Mouse (Mus musculus) brown adipose tissue, adult 24 weeks (tissue): ENCODE results near the gene Fbxo42. TPM values are rescaled to one million over a fixed set of nuclear protein-coding genes. Genes with fewer than 3 reads are reported as not detected.

Experiments
- H3K27ac ChIP-seq: fragments of 200-500 bp; replicated peaks from 2 replicates; pipeline ENCODE4 v1.5.1; 2012; ENCODE audit warnings: low read depth, mild to moderate bottlenecking, low read length
- H3K4me1 ChIP-seq: fragments of 200-500 bp; 2 replicates; pipeline ENCODE4 v1.6.1; 2012; ENCODE audit warnings: low read length, mixed read lengths; ENCODE audit not compliant: control insufficient read depth, insufficient read depth, insufficient read length
- H3K4me3 ChIP-seq: fragments of 200-500 bp; 2 replicates; pipeline ENCODE4 v1.5.1; 2012; ENCODE audit warnings: low read depth, mild to moderate bottlenecking, low read length, moderate library complexity; ENCODE audit not compliant: insufficient read depth
- polyA plus RNA-seq: library from polyadenylated mRNA; stranded (reverse); fragments of >200 nt; gene quantifications from 2 replicates; pipeline ENCODE4 v1.2.4, GENCODE M21; 2012; ENCODE audit not compliant: missing spikeins, insufficient read depth, insufficient read length

The Fbxo42 gene
- polyA plus RNA-seq, 1 experiment = 5.3 TPM

DNA sequence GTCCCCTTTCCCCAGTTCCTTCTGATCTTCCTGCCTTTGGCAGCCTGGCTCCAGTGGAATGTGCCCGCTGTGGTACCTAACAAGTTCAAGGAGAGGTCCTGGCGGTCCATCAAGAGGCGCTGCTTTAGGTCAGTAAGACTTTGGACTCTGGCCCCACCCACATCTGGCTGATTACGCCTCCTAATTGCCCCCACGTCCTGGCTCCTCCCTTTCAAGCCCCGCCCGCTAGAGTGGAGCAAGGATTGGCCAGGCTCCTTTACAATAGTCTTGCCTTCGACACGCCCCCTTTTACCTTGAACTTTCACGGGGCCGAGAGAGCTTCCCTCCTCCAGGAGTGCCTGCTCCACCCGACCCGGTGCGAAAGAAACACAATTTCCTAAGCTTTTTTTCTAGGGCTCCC, 92.9 kb downstream of the Fbxo42 start:
- Histone ChIP-seq H3K4me3 (no peak overlapping the region), H3K27ac (no peak overlapping the region), H3K4me1 (peaks cover 19% of the 10 kb centered on the region)

DNA sequence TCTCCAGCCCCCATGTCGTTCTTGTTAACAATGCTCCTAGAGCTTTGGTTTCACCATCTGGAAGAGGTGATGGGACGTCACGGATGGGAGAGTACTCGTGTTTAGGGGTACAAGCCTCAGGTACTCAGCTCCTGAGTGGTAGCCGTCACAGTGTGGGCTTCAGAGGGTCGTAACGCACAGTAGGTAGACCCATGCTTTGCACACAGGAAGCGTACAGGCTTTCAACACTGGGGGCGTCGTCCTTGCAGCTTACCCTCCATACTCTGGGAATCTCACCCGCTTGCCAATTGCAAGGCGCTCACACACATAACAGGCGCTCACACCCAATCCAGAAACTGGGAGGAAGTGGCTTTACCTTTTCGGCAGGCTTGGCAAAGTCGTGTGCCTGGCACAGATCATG, 94.1 kb downstream of the Fbxo42 start:
- Histone ChIP-seq H3K4me1 (peaks cover 19% of the 10 kb centered on the region), H3K27ac (no peak overlapping the region), H3K4me3 (no peak overlapping the region)

DNA sequence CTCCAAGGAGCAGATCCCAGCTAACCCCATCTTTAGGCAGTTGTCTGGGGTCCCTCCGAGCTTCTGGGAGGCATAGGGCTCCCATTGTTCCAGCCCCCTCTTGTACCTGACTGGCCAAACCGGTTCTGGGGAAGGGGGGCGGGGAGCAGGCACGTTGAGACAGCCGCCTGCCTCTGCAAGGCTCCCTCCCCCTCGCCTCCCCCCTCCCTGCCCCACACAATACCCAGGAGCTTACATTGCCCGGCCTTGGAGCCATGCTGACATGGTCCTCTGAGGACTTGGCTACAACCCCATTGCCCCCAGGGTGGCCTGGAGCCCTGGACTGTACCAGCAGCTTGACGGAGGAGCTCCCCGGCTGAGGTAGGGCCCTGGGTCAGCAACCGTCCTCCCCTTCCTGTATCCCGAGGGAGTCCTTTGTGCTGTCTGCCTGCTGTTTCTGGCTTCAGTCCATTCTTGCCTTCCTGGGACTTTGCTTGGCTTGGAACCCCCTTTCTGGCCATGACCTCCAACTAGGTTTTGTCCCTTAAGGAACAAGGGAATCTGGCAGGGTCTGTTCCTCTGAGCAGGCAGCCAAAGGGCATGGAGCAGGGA, 95.0 kb downstream of the Fbxo42 start:
- Histone ChIP-seq H3K4me3 (no peak overlapping the region), H3K4me1 (peaks cover 19% of the 10 kb centered on the region), H3K27ac (no peak overlapping the region)

DNA sequence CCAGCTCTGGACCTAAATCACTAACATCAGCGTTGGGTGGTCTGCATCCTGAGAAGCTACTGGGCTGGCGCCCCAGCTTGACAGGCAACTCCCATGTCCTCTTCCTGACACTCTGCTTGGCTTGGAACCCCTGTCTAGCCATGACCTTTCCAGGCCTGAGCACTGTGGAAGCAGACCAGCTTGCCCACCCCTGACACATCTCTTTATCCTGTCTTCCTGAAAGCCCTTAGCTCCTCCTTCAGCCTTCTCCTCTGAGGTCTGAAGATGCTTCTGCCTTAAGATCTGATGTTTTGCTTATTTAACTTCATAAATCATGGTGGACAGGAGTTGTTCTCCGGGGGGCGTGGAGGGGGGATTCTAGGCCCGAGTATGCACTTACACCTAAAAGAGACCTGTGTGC, 95.9 kb downstream of the Fbxo42 start:
- no peak overlapping the region for H3K27ac ChIP-seq
- H3K4me1 ChIP-seq = peaks cover 19% of the 10 kb centered on the region
- no peak overlapping the region for H3K4me3 ChIP-seq

DNA sequence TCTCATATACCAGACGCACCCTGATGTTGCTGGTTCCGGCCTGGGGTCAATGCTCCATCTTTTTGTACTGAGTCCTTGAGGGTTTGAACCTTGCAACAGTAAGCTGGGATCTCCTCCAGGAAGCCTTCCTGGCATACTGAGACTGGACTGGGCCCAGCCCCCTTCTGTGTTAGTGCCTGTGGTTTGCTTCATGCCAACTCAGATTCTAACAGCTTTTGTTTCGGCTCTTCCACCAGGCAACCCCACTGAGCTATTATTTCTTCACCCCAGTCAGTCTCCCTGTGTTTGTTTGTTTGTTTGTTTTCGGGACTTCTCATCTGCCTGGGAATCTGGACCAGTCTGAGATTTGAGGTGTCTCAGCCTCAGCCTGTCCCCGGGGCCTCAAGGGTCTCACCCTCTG, 96.7 kb downstream of the Fbxo42 start:
- H3K27ac ChIP-seq = no peak overlapping the region
- peaks cover 17% of the 10 kb centered on the region for H3K4me1 ChIP-seq
- no peak overlapping the region for H3K4me3 ChIP-seq

DNA sequence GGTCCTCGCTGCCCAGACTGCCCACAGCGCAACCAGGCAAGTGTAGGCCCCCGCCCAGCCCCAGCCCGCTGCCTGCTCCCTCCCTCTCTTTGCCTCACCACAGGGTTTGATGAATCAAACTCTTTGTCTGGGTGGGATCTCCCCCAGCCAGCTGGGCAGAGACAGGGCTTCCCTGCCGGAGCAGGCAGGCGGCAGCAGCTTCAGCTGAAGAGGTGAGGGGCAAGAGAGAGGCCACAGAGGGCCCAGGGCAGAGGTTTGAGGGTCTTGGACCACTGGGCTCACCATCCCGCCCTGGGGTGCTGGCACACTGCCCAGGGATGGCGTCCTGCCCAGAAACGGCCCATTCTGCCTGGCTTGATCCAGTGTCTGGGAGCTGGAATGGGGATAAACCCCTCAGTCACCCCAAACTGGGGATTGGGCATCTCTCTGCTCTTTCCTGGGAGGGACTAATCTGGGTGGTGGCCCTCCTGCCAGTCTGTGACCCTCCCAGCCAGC, 97.3 kb downstream of the Fbxo42 start:
- no peak overlapping the region for H3K4me3 ChIP-seq
- H3K4me1 ChIP-seq = peaks cover 12% of the 10 kb centered on the region
- H3K27ac ChIP-seq = no peak overlapping the region

DNA sequence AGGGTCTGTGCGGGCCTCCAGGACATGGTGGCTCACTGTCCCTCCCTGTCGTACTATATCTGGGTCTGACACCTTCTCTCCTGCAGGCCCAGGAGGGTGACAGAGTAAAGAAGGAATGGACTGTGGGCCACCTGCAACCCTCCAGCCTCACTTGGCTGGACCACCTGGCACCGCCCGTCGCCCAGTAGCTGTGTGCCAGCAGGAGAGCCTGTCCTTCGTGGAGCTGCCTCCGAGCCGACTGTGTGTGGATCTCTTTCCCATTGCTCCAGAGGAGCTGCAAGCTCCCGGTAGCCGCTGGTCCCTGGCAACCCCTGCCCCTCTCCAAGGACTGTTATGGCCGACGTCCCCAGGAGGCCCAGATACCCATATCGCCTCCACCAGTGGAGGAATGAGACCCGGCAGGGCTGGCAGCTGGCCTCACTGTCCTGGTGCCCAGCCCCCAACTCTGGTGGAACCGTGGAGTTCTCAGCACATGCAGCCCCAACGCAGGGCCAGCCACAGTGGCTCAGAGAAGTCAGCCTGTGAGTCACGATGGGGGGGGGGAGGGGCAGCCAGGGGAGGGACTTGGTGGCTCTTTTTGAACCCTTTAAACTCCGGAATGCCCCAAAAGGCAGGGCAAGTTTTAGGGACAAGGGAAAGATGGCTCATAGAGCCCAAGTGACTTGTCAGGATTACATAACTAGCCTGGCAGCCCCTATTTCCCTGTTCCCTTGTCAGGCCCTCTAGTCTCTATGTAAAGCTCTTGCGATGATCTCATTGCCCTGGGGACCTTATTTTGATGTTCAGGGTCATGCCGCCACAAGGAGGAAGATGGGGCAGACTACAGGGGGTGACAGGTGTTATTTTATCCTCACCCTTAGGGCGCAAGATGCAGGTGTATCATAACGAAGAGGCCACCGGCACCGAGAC, 98.6 kb downstream of the Fbxo42 start:
- no peak overlapping the region for H3K4me3 ChIP-seq
- no peak overlapping the region for H3K27ac ChIP-seq
- peaks cover 4% of the 10 kb centered on the region; the same call in 1 of the 2 replicates for H3K4me1 ChIP-seq

DNA sequence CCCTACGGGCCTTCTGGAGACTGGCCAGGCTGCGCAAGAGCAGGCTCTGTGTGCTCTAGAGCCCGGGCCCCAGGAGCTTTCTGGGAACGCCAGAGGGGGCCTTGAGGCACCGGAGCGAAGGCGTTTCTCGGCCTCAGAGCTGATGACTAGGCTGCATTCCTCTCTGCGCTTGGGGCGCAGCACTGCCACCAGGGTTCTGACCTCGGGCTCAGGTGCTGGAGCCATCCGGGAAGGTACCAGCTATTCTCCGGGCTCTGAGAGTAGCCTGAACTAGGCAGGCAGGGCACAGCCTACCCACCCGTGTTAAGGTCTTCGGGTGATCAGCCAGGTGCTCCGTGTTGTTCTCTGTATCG, 99.3 kb downstream of the Fbxo42 start:
- peaks cover 4% of the 10 kb centered on the region; the same call in 1 of the 2 replicates for H3K4me1 ChIP-seq
- H3K4me3 ChIP-seq = no peak overlapping the region
- no peak overlapping the region for H3K27ac ChIP-seq

DNA sequence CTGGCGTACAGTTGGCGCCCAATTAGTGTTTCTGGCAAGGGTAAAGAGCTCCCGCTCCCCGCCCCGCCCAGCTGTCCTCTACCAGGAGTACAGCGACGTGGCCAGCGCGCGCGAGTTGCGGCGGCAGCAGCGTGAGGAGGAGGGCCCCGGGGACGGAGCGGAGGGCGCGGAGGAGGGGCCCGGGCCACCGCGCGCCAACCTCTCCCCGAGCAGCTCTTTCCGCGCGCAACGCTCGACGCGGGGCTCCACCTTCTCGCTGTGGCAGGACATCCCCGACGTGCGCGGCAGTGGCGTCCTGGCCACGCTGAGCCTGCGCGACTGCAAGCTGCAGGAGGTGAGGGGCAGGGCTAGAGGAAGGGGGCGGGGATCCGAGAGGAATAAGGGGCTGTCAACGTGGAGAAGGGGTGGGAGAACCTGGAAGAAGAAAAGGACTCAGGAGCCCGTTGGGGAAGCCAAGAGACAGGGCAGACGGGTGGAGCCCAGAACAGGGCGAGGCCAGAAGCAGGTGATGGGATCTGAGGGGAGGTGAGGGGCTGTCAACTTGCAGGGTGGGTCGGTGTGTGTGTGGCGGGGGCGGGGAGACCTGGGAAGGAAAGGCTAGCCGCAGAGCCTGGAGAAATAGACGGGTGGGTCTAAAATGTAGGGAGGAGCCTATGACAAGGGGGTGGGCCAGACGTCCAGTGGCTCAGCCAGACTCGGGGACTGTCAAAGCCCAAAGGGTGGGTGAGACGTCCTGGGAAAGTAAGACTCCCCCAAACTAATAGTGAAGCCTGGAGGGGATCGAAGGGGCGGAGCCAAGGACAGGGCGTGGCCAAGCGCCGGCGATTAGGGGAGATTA, 100.3 kb downstream of the Fbxo42 start:
- Histone ChIP-seq H3K4me3 (peak overlapping the region; percentile 16; the same call in 1 of the 2 replicates), H3K4me1 (no peaks in the 10 kb centered on the region; the same call in 1 of the 2 replicates), H3K27ac (no peak overlapping the region)

DNA sequence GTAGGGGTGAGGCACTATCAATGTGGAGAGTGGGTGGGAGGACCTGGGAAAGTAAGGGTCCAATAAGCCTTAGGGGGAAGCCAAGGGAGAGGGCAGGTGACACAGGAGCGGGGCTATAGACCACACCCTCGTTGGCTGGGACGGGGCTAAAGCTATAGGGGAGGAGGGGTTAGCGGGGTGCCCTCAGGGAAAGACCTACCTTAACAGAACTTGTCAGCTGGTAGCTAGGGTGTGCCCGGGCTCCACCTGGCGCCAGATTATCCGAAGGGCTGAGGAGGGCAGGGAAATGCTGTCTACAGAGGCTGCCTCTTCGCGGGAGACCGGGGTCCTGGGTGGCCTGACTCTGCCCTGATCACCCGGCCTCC, 100.9 kb downstream of the Fbxo42 start:
- no peaks in the 10 kb centered on the region; the same call in 1 of the 2 replicates for H3K4me1 ChIP-seq
- H3K27ac ChIP-seq = no peak overlapping the region
- no peak overlapping the region for H3K4me3 ChIP-seq

DNA sequence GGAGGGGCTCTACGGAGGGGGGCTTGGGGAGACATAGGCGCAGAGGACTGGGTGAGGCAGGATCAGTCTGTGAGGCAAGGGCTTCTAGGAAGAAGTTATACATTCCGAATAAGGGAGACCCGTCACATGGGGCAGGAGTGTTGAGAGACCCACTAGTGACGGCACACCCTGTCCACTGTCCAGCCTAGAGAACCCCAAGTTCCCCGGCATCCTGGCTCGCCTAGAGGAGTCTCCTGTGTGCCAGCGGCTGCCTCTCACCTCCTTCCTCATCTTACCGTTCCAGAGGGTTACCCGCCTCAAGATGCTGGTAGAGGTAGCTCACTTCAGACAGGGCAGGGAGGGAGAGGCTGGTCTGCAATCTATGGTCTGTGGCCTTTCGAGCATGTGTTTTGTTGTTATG, 101.7 kb downstream of the Fbxo42 start:
- no peaks in the 10 kb centered on the region; the same call in 1 of the 2 replicates for H3K4me1 ChIP-seq
- H3K27ac ChIP-seq = no peak overlapping the region
- no peak overlapping the region for H3K4me3 ChIP-seq

DNA sequence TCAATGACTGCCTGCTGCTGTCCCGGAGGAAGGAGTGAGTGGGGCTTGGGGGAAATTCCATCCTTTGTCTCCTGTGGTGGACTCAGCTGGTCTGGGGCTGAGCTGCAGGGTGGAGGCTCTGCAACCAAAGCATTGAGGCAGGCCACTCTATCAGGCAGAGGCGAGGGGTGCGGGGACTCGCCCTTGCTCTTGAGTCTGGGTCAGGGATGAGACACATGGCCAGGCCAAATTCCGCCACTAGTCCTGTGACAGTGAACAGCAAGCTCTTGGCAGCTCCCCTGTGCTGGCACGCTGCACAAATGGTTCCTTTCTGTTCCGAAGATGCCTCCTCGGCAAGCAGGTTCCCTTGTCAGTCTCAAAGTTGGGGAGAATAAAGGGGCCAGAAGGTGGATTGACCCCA, 103.4 kb downstream of the Fbxo42 start:
- no peaks in the 10 kb centered on the region; the same call in 1 of the 2 replicates for H3K4me1 ChIP-seq
- H3K4me3 ChIP-seq = no peak overlapping the region
- H3K27ac ChIP-seq = no peak overlapping the region

DNA sequence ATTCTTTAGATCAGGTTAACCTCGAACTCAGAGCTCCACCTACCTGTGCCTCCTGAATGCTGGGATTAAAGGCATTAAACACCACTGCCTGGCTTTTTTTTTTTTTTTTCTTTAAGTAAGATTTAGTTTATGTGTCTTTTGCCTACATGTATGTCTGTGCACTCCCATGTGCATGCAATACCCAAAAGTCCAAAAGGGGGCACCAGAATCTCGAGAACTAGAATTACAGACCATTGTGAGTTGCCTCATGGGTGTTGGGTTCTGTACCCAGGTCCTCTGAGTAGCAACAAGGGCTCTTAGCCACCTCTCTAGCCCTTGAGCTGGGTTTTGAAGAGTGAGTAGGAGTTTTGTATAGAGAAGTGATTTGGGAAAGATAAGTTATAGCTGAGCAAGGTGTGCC, 104.9 kb downstream of the Fbxo42 start:
- no peak overlapping the region for H3K27ac ChIP-seq

More for the DNA sequence above, 104.9 kb downstream of the Fbxo42 start:
- H3K4me1 ChIP-seq = no peaks in the 10 kb centered on the region
- no peak overlapping the region for H3K4me3 ChIP-seq
